ENCODE assay signal across 8 mouse cellular contexts in genomic region chr7:127027885-127028284, GRCm38 (mm10). TPM values are rescaled to one million over a fixed set of nuclear protein-coding genes. Genes with fewer than 3 reads are reported as not detected.
A peak's percentile ranks its signal among the peaks of the same experiment; 100 is the strongest.
DNase-seq lines count a peak whose midpoint lies in the region; ATAC-seq and TF ChIP-seq lines count a peak whose summit lies in the region.

No protein-coding gene starts in this region.

- no peak for ATAC-seq in embryonic facial prominence, embryonic 11.5 days (replicated peaks; ENCODE audit: insufficient number of reproducible peaks, low FRiP score, low TSS enrichment, low read depth)
- no peak for ATAC-seq in hindbrain, postnatal 0 days

- peak overlapping the region; percentile 51 for H3K9ac ChIP-seq in embryonic facial prominence, embryonic 11.5 days (replicated peaks; ENCODE audit: low read length)
- H3K9ac ChIP-seq in hindbrain, postnatal 0 days (replicated peaks; ENCODE audit: low read length), result peak overlapping the region; percentile 99

- H3K9me3 ChIP-seq in embryonic facial prominence, embryonic 11.5 days (replicated peaks; ENCODE audit: control insufficient read depth, low read length), result no peaks in the 10 kb centered on the region
- H3K9me3 ChIP-seq in hindbrain, postnatal 0 days (ENCODE audit: low read length), result no peaks in the 10 kb centered on the region

- 71% methylated on average over 8 of the region's 8 CpGs for WGBS in embryonic facial prominence, embryonic 11.5 days
- WGBS in hindbrain, postnatal 0 days, result 57% methylated on average over 8 of the region's 8 CpGs

- DNase-seq in left cerebral cortex, adult 2 months (ENCODE audit: extremely low spot score in 1 of 2, low spot score in 2 of 2), result no peak
- no peak for DNase-seq in left cerebral cortex, adult 9 months (ENCODE audit: low spot score in 2 of 2)
- DNase-seq in embryonic facial prominence, embryonic 11.5 days (ENCODE audit: low spot score), result no peak
- DNase-seq in hindbrain, postnatal 0 days (ENCODE audit: low spot score), result peak; percentile 23
- DNase-seq in gastrocnemius, postnatal 10 days, result no peak
- DNase-seq in frontal cortex, postnatal 14 days (ENCODE audit: low spot score in 2 of 2), result no peak
- no peak for DNase-seq in cerebellum, adult 11-12 months

- H3K79me2 ChIP-seq in myocyte (ENCODE audit: control insufficient read depth, insufficient read depth), result peaks cover 20% of the 10 kb centered on the region

- TF ChIP-seq CTCF in left cerebral cortex, adult 2 months (IDR thresholded peaks at IDR 0.05), result no peak
- TF ChIP-seq CTCF in hindbrain, postnatal 0 days (IDR thresholded peaks at IDR 0.05; ENCODE audit: low read depth), result no peak

- peaks cover 15% of the 10 kb centered on the region for H3K4me1 ChIP-seq in embryonic facial prominence, embryonic 11.5 days (ENCODE audit: control insufficient read depth, insufficient read depth, low read length)
- peaks cover 28% of the 10 kb centered on the region for H3K4me1 ChIP-seq in hindbrain, postnatal 0 days (ENCODE audit: insufficient read depth, low read length)

- intact Hi-C loops in left cerebral cortex, adult 2 months (cut with DNase I), result loop anchor here (1.0 to 5.0 kb wide), 6 partner anchors 52 to 229 kb away; partner anchors contain the start of genes Cdiptos, Mylpf, Sez6l2 and Taok2

- H3K27ac ChIP-seq in left cerebral cortex, adult 2 months, result peak overlapping the region; percentile 94
- peak overlapping the region; percentile 53 for H3K27ac ChIP-seq in embryonic facial prominence, embryonic 11.5 days (replicated peaks; ENCODE audit: low read depth, low read length)
- peak overlapping the region; percentile 99 for H3K27ac ChIP-seq in hindbrain, postnatal 0 days

- peak; percentile 24 for TF ChIP-seq POLR2A in myocyte (IDR thresholded peaks at IDR 0.05; ENCODE audit: insufficient read length, low read depth)

- no peaks in the 10 kb centered on the region for H3K27me3 ChIP-seq in embryonic facial prominence, embryonic 11.5 days (ENCODE audit: control insufficient read depth, insufficient read depth, low read length)
- no peaks in the 10 kb centered on the region for H3K27me3 ChIP-seq in hindbrain, postnatal 0 days (ENCODE audit: insufficient read depth, low read length)
- no peaks in the 10 kb centered on the region for H3K27me3 ChIP-seq in myocyte (ENCODE audit: control insufficient read depth, insufficient read depth, insufficient read length)

- H3ac ChIP-seq in myocyte (ENCODE audit: control insufficient read depth, insufficient read length), result no peak overlapping the region

- peak overlapping the region; percentile 32 for H3K4me2 ChIP-seq in embryonic facial prominence, embryonic 11.5 days (ENCODE audit: low read depth, low read length)
- peak overlapping the region; percentile 87 for H3K4me2 ChIP-seq in hindbrain, postnatal 0 days (ENCODE audit: low read depth, low read length)
- peak overlapping the region; percentile 80 for H3K4me2 ChIP-seq in myocyte (ENCODE audit: low read depth)

- H3K4me3 ChIP-seq in left cerebral cortex, adult 2 months, result peak overlapping the region; percentile 48
- H3K4me3 ChIP-seq in embryonic facial prominence, embryonic 11.5 days (ENCODE audit: low read depth, low read length), result peak overlapping the region; percentile 99
- H3K4me3 ChIP-seq in hindbrain, postnatal 0 days (ENCODE audit: low read length), result peak overlapping the region; percentile 88
- H3K4me3 ChIP-seq in myocyte, result peak overlapping the region; percentile 67

- peaks cover 12% of the 10 kb centered on the region for H3K36me3 ChIP-seq in embryonic facial prominence, embryonic 11.5 days (replicated peaks; ENCODE audit: control insufficient read depth, insufficient read depth, low read depth, low read length)
- H3K36me3 ChIP-seq in hindbrain, postnatal 0 days (ENCODE audit: insufficient read depth, low read length), result 0 out of 2 replicates have a peak, but pooled peaks cover 8% of the 10 kb centered on the region
- peaks cover 41% of the 10 kb centered on the region for H3K36me3 ChIP-seq in myocyte (ENCODE audit: control insufficient read depth, insufficient read depth)

TF ChIP-seq in myocyte, 11 proteins besides CTCF, POLR2A, EP300 and RAD21:
- TF ChIP-seq MYOG (IDR thresholded peaks at IDR 0.05; ENCODE audit: control insufficient read depth in 1 of 3, insufficient read depth in 1 of 3, insufficient read length in 2 of 3, low read depth in 2 of 3) (peak in 1 of 3 experiments; percentile 12), TCF12 (IDR thresholded peaks at IDR 0.05; ENCODE audit: insufficient read depth, poor library complexity, severe bottlenecking) (no peak), MYOD1 (IDR thresholded peaks at IDR 0.05; ENCODE audit: control insufficient read depth in 1 of 3, insufficient read length in 2 of 3, low read depth in 2 of 3) (peak in 2 of 3 experiments; percentile 14 to 54)

RNA-seq across cellular contexts. Expression of gene Maz, which starts 1.0 kb away (rescaled TPM):
- 100 to 1,000 TPM; 210 to 221 TPM for total RNA-seq in left cerebral cortex, adult 2 months (2021)
- polyA plus RNA-seq in embryonic facial prominence, embryonic 11.5 days (2014; fragmentation: Nextera tagmentation; extraction: Ambion mirVana), result 63.1 and 66.4 TPM in 2 replicates
- total RNA-seq in hindbrain, postnatal 0 days (2014; rRNA removed), result 222 and 237 TPM in 2 replicates
- 69.3 and 70.5 TPM in 2 replicates for polyA plus RNA-seq in hindbrain, postnatal 0 days (2015; fragmentation: Nextera tagmentation; extraction: Ambion mirVana)
- 115 TPM for polyA plus RNA-seq in myocyte (2012; fragmentation: generic; extraction: Trizol)
- total RNA-seq in gastrocnemius, postnatal 10 days (2021), result 10 to 100 TPM; 75.6 to 92.8 TPM

RNA-seq across cellular contexts. Expression of gene Prrt2, which starts 6.9 kb away (rescaled TPM):
- total RNA-seq in left cerebral cortex, adult 2 months (2021), result 100 to 1,000 TPM; 214 to 216 TPM
- 7.6 and 7.7 TPM in 2 replicates for polyA plus RNA-seq in embryonic facial prominence, embryonic 11.5 days (2014; fragmentation: Nextera tagmentation; extraction: Ambion mirVana)
- total RNA-seq in hindbrain, postnatal 0 days (2014; rRNA removed), result 138 and 144 TPM in 2 replicates
- 79.0 and 99.9 TPM in 2 replicates for polyA plus RNA-seq in hindbrain, postnatal 0 days (2015; fragmentation: Nextera tagmentation; extraction: Ambion mirVana)
- not detected for polyA plus RNA-seq in myocyte (2012; fragmentation: generic; extraction: Trizol)
- 1 to 10 TPM; 1.9 to 4.6 TPM for total RNA-seq in gastrocnemius, postnatal 10 days (2021)

RNA-seq across cellular contexts. Expression of gene Gm42742, which starts 7.0 kb away (rescaled TPM):
- 10 to 100 TPM; 61.0 to 66.3 TPM for total RNA-seq in left cerebral cortex, adult 2 months (2021)
- polyA plus RNA-seq in embryonic facial prominence, embryonic 11.5 days (2014; fragmentation: Nextera tagmentation; extraction: Ambion mirVana), result 52.7 and 56.0 TPM in 2 replicates
- 7.1 and 40.2 TPM in 2 replicates for total RNA-seq in hindbrain, postnatal 0 days (2014; rRNA removed)
- polyA plus RNA-seq in hindbrain, postnatal 0 days (2015; fragmentation: Nextera tagmentation; extraction: Ambion mirVana), result 47.7 and 60.2 TPM in 2 replicates
- 37.7 TPM for polyA plus RNA-seq in myocyte (2012; fragmentation: generic; extraction: Trizol)
- 10 to 100 TPM; 17.5 to 23.1 TPM for total RNA-seq in gastrocnemius, postnatal 10 days (2021)

RNA-seq across cellular contexts. Expression of gene Pagr1a, which starts 10.7 kb away (rescaled TPM):
- 10 to 100 TPM; 15.1 to 27.1 TPM for total RNA-seq in left cerebral cortex, adult 2 months (2021)
- 53.4 and 75.3 TPM in 2 replicates for polyA plus RNA-seq in embryonic facial prominence, embryonic 11.5 days (2014; fragmentation: Nextera tagmentation; extraction: Ambion mirVana)
- 11.1 and 30.3 TPM in 2 replicates for total RNA-seq in hindbrain, postnatal 0 days (2014; rRNA removed)
- 31.2 and 48.6 TPM in 2 replicates for polyA plus RNA-seq in hindbrain, postnatal 0 days (2015; fragmentation: Nextera tagmentation; extraction: Ambion mirVana)
- polyA plus RNA-seq in myocyte (2012; fragmentation: generic; extraction: Trizol), result 8.1 TPM
- 1 to 10 TPM; 2.5 to 8.2 TPM for total RNA-seq in gastrocnemius, postnatal 10 days (2021)

RNA-seq across cellular contexts. Expression of gene Pagr1b, which starts 11.6 kb away (rescaled TPM):
- total RNA-seq in left cerebral cortex, adult 2 months (2021), result 1 to 10 TPM in 1 of 2 experiments, not detected in 1; 1.2 TPM
- polyA plus RNA-seq in embryonic facial prominence, embryonic 11.5 days (2014; fragmentation: Nextera tagmentation; extraction: Ambion mirVana), result 0.32 and 0.53 TPM in 2 replicates
- total RNA-seq in hindbrain, postnatal 0 days (2014; rRNA removed), result 1.2 TPM in 1 of 2 replicates, not detected in the other
- 0.49 and 1.5 TPM in 2 replicates for polyA plus RNA-seq in hindbrain, postnatal 0 days (2015; fragmentation: Nextera tagmentation; extraction: Ambion mirVana)
- 0.95 TPM for polyA plus RNA-seq in myocyte (2012; fragmentation: generic; extraction: Trizol)
- 1 to 10 TPM in 1 of 2 experiments, not detected in 1; 1.5 TPM for total RNA-seq in gastrocnemius, postnatal 10 days (2021)

Comparison
In these comparisons a context has a peak if more than half of its experiments do, and no peak if none do; other contexts are left out.
1. H3K4me3 ChIP-seq: peak in every context shown above with its lines; median percentile 99 in embryonic facial prominence, embryonic 11.5 days; 88 in hindbrain, postnatal 0 days; 67 in myocyte; 48 in left cerebral cortex, adult 2 months.
2. H3K4me2 ChIP-seq: peak in every context shown above with its lines; median percentile 87 in hindbrain, postnatal 0 days; 80 in myocyte; 32 in embryonic facial prominence, embryonic 11.5 days.
3. RNA of gene Prrt2, which starts 6.9 kb away (total RNA-seq): 214 to 216 TPM in left cerebral cortex, adult 2 months and 138 to 144 TPM in hindbrain, postnatal 0 days; 1.9 to 4.6 TPM in gastrocnemius, postnatal 10 days; every median in the first group is over 10 times any median in the second.
4. Peak in every context shown above with its lines, with median percentiles within 50 percentile points of each other: H3K27ac ChIP-seq.